Mouse (Mus musculus) induced T-regulatory cell, adult 2 months (primary cell): ENCODE measurements at regions not wholly inside any gene's neighbourhood (a gene's known extent, or its start where the extent isn't known, plus 50 kb on each side); places are given as distances from the start of the nearest gene placed in this dataset.

ENCODE experiments used
- DNase-seq: peaks from one replicate; pipeline ENCODE4 v3.0.0-alpha.2; 2012; ENCODE audit warnings: low read depth

GRCm38 (mm10) chr17:45291052-45291451 is 142.5 kb downstream of the Cdc5l start:
- DNase-seq = no peak

GRCm38 (mm10) chr17:45285621-45286189 is 147.8 kb downstream of the Cdc5l start:
- DNase-seq = no peak

- DNase-seq = no peak
These were observed 152.0 kb downstream of the Cdc5l start for GRCm38 (mm10) chr17:45281554-45281953.

- no peak for DNase-seq
These were observed 153.7 kb downstream of the Cdc5l start for GRCm38 (mm10) chr17:45279811-45280205.

GRCm38 (mm10) chr17:45279075-45279810 is 154.3 kb downstream of the Cdc5l start:
- no peak for DNase-seq

GRCm38 (mm10) chr17:45277516-45277915 is 156.0 kb downstream of the Cdc5l start:
- no peak for DNase-seq

GRCm38 (mm10) chr17:45276686-45277405 is 156.7 kb downstream of the Cdc5l start:
- DNase-seq = no peak

GRCm38 (mm10) chr17:45274894-45275293 is 158.6 kb downstream of the Cdc5l start:
- DNase-seq = peak; percentile 15

- DNase-seq = no peak
These were observed 166.8 kb downstream of the Cdc5l start for GRCm38 (mm10) chr17:45266776-45267175.

GRCm38 (mm10) chr17:45265587-45265986 is 167.9 kb downstream of the Cdc5l start:
- DNase-seq = no peak

GRCm38 (mm10) chr17:45264434-45264833 is 169.1 kb downstream of the Cdc5l start:
- no peak for DNase-seq

GRCm38 (mm10) chr17:45260421-45260820 is 173.1 kb downstream of the Cdc5l start:
- DNase-seq = no peak

GRCm38 (mm10) chr17:45258007-45258406 is 175.5 kb downstream of the Cdc5l start:
- DNase-seq = peak; percentile 30

- no peak for DNase-seq
These were observed 180.8 kb downstream of the Cdc5l start for GRCm38 (mm10) chr17:45252593-45253230.

- peak; percentile 78 for DNase-seq
These were observed 182.4 kb downstream of the Cdc5l start for GRCm38 (mm10) chr17:45251034-45251730.

GRCm38 (mm10) chr17:45250450-45250849 is 183.1 kb downstream of the Cdc5l start:
- DNase-seq = no peak

GRCm38 (mm10) chr17:45247142-45248137 is 186.1 kb downstream of the Cdc5l start:
- DNase-seq = peak; percentile 26

- DNase-seq = no peak
These were observed 188.7 kb downstream of the Cdc5l start for GRCm38 (mm10) chr17:45244870-45245269.

GRCm38 (mm10) chr17:45243103-45243502 is 190.4 kb downstream of the Cdc5l start:
- no peak for DNase-seq

GRCm38 (mm10) chr17:45242076-45242475 is 191.5 kb downstream of the Cdc5l start:
- DNase-seq = no peak
